Mouse (Mus musculus): ENCODE data around the gene Ggt6. TPM values are rescaled to one million over a fixed set of nuclear protein-coding genes. Genes with fewer than 3 reads are reported as not detected.

The Ggt6 gene
- polyA plus RNA-seq, 1 experiment from 2014 or later, result 0.10 TPM

DNA sequence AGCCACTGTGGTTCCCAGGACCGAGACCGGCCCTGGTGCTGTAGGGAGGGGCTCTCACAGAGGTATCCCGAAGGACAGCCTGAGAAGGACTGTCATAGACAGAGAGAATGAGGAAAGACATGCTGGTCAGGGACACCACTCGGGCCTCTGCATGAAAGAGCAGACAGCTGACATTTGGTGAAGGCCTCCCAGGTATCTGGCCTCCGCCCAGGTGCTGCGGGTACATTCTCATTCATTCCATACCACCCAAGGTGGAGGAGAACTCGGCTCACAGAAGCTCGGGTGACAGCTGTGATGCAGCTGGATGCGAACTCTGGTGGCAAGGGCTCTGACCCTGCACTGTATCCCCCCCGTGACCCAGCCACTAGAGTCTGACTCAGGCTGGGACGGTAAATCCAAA, 50.6 kb downstream of the Ggt6 start:
- Histone ChIP-seq H3K9me3 (no peaks in the 10 kb centered on the region), H3K27ac (replicated peaks) (no peak overlapping the region), H3K36me3 (replicated peaks) (no peaks in the 10 kb centered on the region), H3K27me3 (replicated peaks; ENCODE audit: low read depth, poor library complexity, severe bottlenecking) (peaks cover 56% of the 10 kb centered on the region), H3K4me1 (peaks cover 36% of the 10 kb centered on the region), H3K4me3 (no peak overlapping the region)
- WGBS, result 68% methylated on average over 11 of the region's 11 CpGs
- DNase-seq (ENCODE audit: low spot score), result no peak

DNA sequence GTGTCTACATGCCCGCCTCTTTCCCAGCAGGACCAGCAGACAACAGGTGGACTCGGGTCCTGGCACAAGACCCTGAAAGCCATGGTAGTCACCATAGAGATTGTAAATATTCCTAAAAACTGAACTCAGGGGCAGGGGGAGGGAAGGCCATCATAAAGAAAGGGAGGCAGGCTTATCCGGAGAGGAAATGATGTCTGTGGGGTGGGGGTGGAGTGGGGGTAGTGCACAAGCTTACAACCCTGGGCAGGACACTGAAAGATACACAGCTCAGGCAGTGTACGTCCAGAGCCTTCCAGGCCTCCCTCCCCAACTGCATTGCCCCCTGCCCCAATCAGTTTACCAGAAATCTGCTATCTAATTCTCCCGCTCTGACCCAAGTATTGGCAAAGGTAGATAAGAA, 51.8 kb downstream of the Ggt6 start:
- 71% methylated on average over 5 of the region's 5 CpGs for WGBS
- Histone ChIP-seq H3K27ac (replicated peaks) (no peak overlapping the region), H3K9me3 (no peaks in the 10 kb centered on the region), H3K36me3 (replicated peaks) (no peaks in the 10 kb centered on the region), H3K4me1 (peaks cover 36% of the 10 kb centered on the region), H3K27me3 (replicated peaks; ENCODE audit: low read depth, poor library complexity, severe bottlenecking) (peaks cover 58% of the 10 kb centered on the region), H3K4me3 (peak overlapping the region; percentile 71; the same call in 1 of the 2 replicates)
- DNase-seq (ENCODE audit: low spot score), result no peak

DNA sequence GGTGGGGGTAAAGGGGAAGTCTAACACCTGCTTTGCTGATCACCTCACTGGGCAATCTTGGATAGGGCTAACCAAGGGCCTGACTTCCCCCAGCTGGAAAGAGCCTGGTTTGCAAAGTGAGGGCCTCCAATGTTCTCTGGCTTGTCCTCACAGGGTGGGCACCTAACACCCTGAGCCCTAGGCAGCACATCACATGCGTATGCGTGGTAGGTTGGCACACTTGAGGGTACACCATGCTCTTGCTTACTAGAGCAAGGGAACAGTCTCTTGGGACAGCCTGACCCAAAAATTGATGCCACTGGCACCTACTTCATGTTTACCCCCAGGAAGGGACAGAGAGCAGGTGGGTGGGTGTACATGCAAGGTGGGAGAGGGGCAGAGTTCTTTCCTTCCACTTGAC, 52.4 kb downstream of the Ggt6 start:
- H3K4me1 ChIP-seq, result peaks cover 36% of the 10 kb centered on the region
- WGBS, result 92% methylated on average over 2 of the region's 2 CpGs
- H3K36me3 ChIP-seq (replicated peaks), result no peaks in the 10 kb centered on the region
- no peak overlapping the region for H3K27ac ChIP-seq (replicated peaks)
- peaks cover 58% of the 10 kb centered on the region for H3K27me3 ChIP-seq (replicated peaks; ENCODE audit: low read depth, poor library complexity, severe bottlenecking)
- H3K9me3 ChIP-seq, result no peaks in the 10 kb centered on the region
- peak overlapping the region; percentile 71 for H3K4me3 ChIP-seq
- DNase-seq (ENCODE audit: low spot score), result no peak

Small RNA genes lying within 50 kb of the gene (microRNA-seq; reads per million reads assigned to microRNA genes)
- gene Mir6338, result not detected

Other genes starting within 250 kb of the Ggt6 start
- 0.72 and 0.83 TPM in 2 replicates for gene Gm43951, start 228.7 kb upstream of the Ggt6 start, polyA plus RNA-seq (2016; fragmentation: Nextera tagmentation; extraction: Ambion mirVana)
- 17.1 and 19.9 TPM in 2 replicates for gene 4933427D14Rik, start 228.1 kb upstream of the Ggt6 start, polyA plus RNA-seq (2016; fragmentation: Nextera tagmentation; extraction: Ambion mirVana)
- gene Txndc17, start 228.0 kb upstream of the Ggt6 start, polyA plus RNA-seq (2016; fragmentation: Nextera tagmentation; extraction: Ambion mirVana), result 180 TPM in 2 replicates
- gene Med31, start 219.9 kb upstream of the Ggt6 start, polyA plus RNA-seq (2016; fragmentation: Nextera tagmentation; extraction: Ambion mirVana), result 46.7 and 50.8 TPM in 2 replicates
- gene Slc13a5, start 168.3 kb upstream of the Ggt6 start, polyA plus RNA-seq (2016; fragmentation: Nextera tagmentation; extraction: Ambion mirVana), result 0.10 and 0.14 TPM in 2 replicates
- gene Xaf1, start 133.9 kb upstream of the Ggt6 start, polyA plus RNA-seq (2016; fragmentation: Nextera tagmentation; extraction: Ambion mirVana), result 3.2 and 3.4 TPM in 2 replicates
- gene Fbxo39, start 121.1 kb upstream of the Ggt6 start, polyA plus RNA-seq (2016; fragmentation: Nextera tagmentation; extraction: Ambion mirVana), result not detected in 2 replicates
- 6.3 and 7.2 TPM in 2 replicates for gene Tekt1, start 73.1 kb upstream of the Ggt6 start, polyA plus RNA-seq (2016; fragmentation: Nextera tagmentation; extraction: Ambion mirVana)
- gene Smtnl2, start 23.8 kb upstream of the Ggt6 start, polyA plus RNA-seq (2016; fragmentation: Nextera tagmentation; extraction: Ambion mirVana), result 16.4 and 16.6 TPM in 2 replicates
- 257 and 263 TPM in 2 replicates for gene Mybbp1a, start 5.8 kb downstream of the Ggt6 start, polyA plus RNA-seq (2016; fragmentation: Nextera tagmentation; extraction: Ambion mirVana)
- 3.3 TPM in 2 replicates for gene Spns2, start 54.4 kb downstream of the Ggt6 start, polyA plus RNA-seq (2016; fragmentation: Nextera tagmentation; extraction: Ambion mirVana)
- 0.04 and 0.14 TPM in 2 replicates for gene Spns3, start 115.0 kb downstream of the Ggt6 start, polyA plus RNA-seq (2016; fragmentation: Nextera tagmentation; extraction: Ambion mirVana)
- gene Ube2g1, start 171.8 kb downstream of the Ggt6 start, polyA plus RNA-seq (2016; fragmentation: Nextera tagmentation; extraction: Ambion mirVana), result 89.0 and 91.5 TPM in 2 replicates